Mouse (Mus musculus) midbrain, embryonic 10.5 days (tissue): ENCODE measurements around the gene Adamts17. TPM values are rescaled to one million over a fixed set of nuclear protein-coding genes. Genes with fewer than 3 reads are reported as not detected.

Experiments used
- DNase-seq: peaks from one replicate; pipeline ENCODE4 v3.0.0-alpha.2; 2017; ENCODE audit warnings: low spot score
- H3K27ac ChIP-seq: fragments of 300-500 bp; sonication (generic); replicated peaks from 2 replicates; pipeline ENCODE4 v1.5.1; 2016; ENCODE audit warnings: mild to moderate bottlenecking
- H3K27me3 ChIP-seq: fragments of 300-500 bp; sonication (generic); 2 replicates; pipeline ENCODE4 v1.6.1; 2016; ENCODE audit warnings: low read depth, mild to moderate bottlenecking; ENCODE audit not compliant: poor library complexity, severe bottlenecking
- H3K36me3 ChIP-seq: fragments of 300-500 bp; sonication (generic); 2 replicates; pipeline ENCODE4 v1.6.1; 2016; ENCODE audit warnings: mild to moderate bottlenecking, moderate library complexity
- H3K4me1 ChIP-seq: fragments of 300-500 bp; sonication (generic); 2 replicates; pipeline ENCODE4 v1.6.1; 2016
- H3K4me3 ChIP-seq: fragments of 300-500 bp; sonication (generic); 2 replicates; pipeline ENCODE4 v1.5.1; 2016; ENCODE audit warnings: mild to moderate bottlenecking, moderate library complexity
- H3K9me3 ChIP-seq: fragments of 300-500 bp; sonication (generic); replicated peaks from 2 replicates; pipeline ENCODE4 v1.6.1; 2016; ENCODE audit warnings: mild to moderate bottlenecking
- WGBS: fragments of 180-500 bp; shearing (Covaris S2); methylation state at CpG from one replicate; pipeline ENCODE4 v1.1.7; 2016; 5-methylcytosine and 5-hydroxymethylcytosine counted together
- polyA plus RNA-seq: library from polyadenylated mRNA; unstranded; fragments of >200 nt; fragmentation: Nextera tagmentation; extraction: Ambion mirVana; gene quantifications from 2 replicates; pipeline ENCODE4 v1.2.1, GENCODE M21; 2016

Adamts17 gene
- 0.62 and 0.75 TPM in 2 replicates for polyA plus RNA-seq

- Histone ChIP-seq H3K9me3 (no peaks in the 10 kb centered on the region), H3K27ac (peak within 1 kb of the TSS; percentile 55; the same call in 1 of the 2 replicates), H3K4me1 (peaks cover 20% of the 10 kb centered on the region), H3K4me3 (peak within 1 kb of the TSS; percentile 65), H3K27me3 (peaks cover 50% of the 10 kb centered on the region), H3K36me3 (no peaks in the 10 kb centered on the region)
- WGBS = under 1% methylated on average over 30 of the region's 30 CpGs
- DNase-seq = peak; percentile 91
These were observed at the start of gene Adamts17 for GRCm38 (mm10) chr7:66839463-66840007. Adamts17 (plus strand) TSS chr7:66839735.

- DNase-seq = no peak
- H3K36me3 ChIP-seq = no peaks in the 10 kb centered on the region
- peaks cover 10% of the 10 kb centered on the region for H3K4me1 ChIP-seq
- WGBS = 31% methylated on average over 8 of the region's 8 CpGs
- H3K27me3 ChIP-seq = no peaks in the 10 kb centered on the region
- H3K27ac ChIP-seq = no peak overlapping the region
- no peaks in the 10 kb centered on the region for H3K9me3 ChIP-seq
- no peak overlapping the region for H3K4me3 ChIP-seq
These were observed 49.4 kb upstream of the Adamts17 start for GRCm38 (mm10) chr7:66789860-66790748.

- Histone ChIP-seq H3K27me3 (no peaks in the 10 kb centered on the region), H3K4me3 (no peak overlapping the region), H3K9me3 (no peaks in the 10 kb centered on the region), H3K36me3 (no peaks in the 10 kb centered on the region), H3K27ac (no peak overlapping the region), H3K4me1 (peaks cover 10% of the 10 kb centered on the region)
- WGBS = 91% methylated on average over 3 of the region's 3 CpGs
- DNase-seq = no peak
These were observed 48.5 kb upstream of the Adamts17 start for GRCm38 (mm10) chr7:66791022-66791421.

GRCm38 (mm10) chr7:66796909-66797308, 42.6 kb upstream of the Adamts17 start:
- H3K27me3 ChIP-seq = no peaks in the 10 kb centered on the region

GRCm38 (mm10) chr7:66797345-66797744, 42.2 kb upstream of the Adamts17 start:
- 94% methylated on average over 1 of the region's 1 CpGs for WGBS
- DNase-seq = no peak
- Histone ChIP-seq H3K27ac (no peak overlapping the region), H3K27me3 (no peaks in the 10 kb centered on the region), H3K4me3 (no peak overlapping the region), H3K9me3 (no peaks in the 10 kb centered on the region), H3K4me1 (peaks cover 12% of the 10 kb centered on the region), H3K36me3 (no peaks in the 10 kb centered on the region)

More at GRCm38 (mm10) chr7:66796909-66797308, 42.6 kb upstream of the Adamts17 start:
- no peak overlapping the region for H3K27ac ChIP-seq
- no peak overlapping the region for H3K4me3 ChIP-seq
- WGBS = 80% methylated on average over 1 of the region's 1 CpGs
- H3K4me1 ChIP-seq = peaks cover 12% of the 10 kb centered on the region
- no peak for DNase-seq
- H3K9me3 ChIP-seq = no peaks in the 10 kb centered on the region
- no peaks in the 10 kb centered on the region for H3K36me3 ChIP-seq

- Histone ChIP-seq H3K9me3 (no peaks in the 10 kb centered on the region), H3K27me3 (no peaks in the 10 kb centered on the region), H3K4me1 (peaks cover 13% of the 10 kb centered on the region), H3K36me3 (no peaks in the 10 kb centered on the region), H3K27ac (no peak overlapping the region), H3K4me3 (no peak overlapping the region)
- WGBS = 46% methylated on average over 5 of the region's 5 CpGs
- peak; percentile 17 for DNase-seq
These were observed 40.7 kb upstream of the Adamts17 start for GRCm38 (mm10) chr7:66798826-66799225.

- no peaks in the 10 kb centered on the region for H3K9me3 ChIP-seq
- 82% methylated on average over 5 of the region's 5 CpGs for WGBS
- no peaks in the 10 kb centered on the region for H3K27me3 ChIP-seq
- no peak overlapping the region for H3K4me3 ChIP-seq
- no peak for DNase-seq
- no peak overlapping the region for H3K27ac ChIP-seq
- peaks cover 15% of the 10 kb centered on the region for H3K4me1 ChIP-seq
- no peaks in the 10 kb centered on the region for H3K36me3 ChIP-seq
These were observed 38.8 kb upstream of the Adamts17 start for GRCm38 (mm10) chr7:66800784-66801183.

- Histone ChIP-seq H3K36me3 (no peaks in the 10 kb centered on the region), H3K4me3 (no peak overlapping the region), H3K27ac (no peak overlapping the region), H3K9me3 (no peaks in the 10 kb centered on the region), H3K4me1 (peaks cover 15% of the 10 kb centered on the region), H3K27me3 (no peaks in the 10 kb centered on the region)
- DNase-seq = no peak
These were observed 37.8 kb upstream of the Adamts17 start for GRCm38 (mm10) chr7:66801785-66802184.

GRCm38 (mm10) chr7:66803798-66804197, 35.7 kb upstream of the Adamts17 start:
- 68% methylated on average over 5 of the region's 5 CpGs for WGBS
- no peak for DNase-seq
- no peaks in the 10 kb centered on the region for H3K27me3 ChIP-seq
- H3K36me3 ChIP-seq = no peaks in the 10 kb centered on the region
- no peak overlapping the region for H3K27ac ChIP-seq
- no peaks in the 10 kb centered on the region for H3K9me3 ChIP-seq
- peaks cover 12% of the 10 kb centered on the region for H3K4me1 ChIP-seq
- no peak overlapping the region for H3K4me3 ChIP-seq

- no peak for DNase-seq
- WGBS = 76% methylated on average over 3 of the region's 3 CpGs
- H3K9me3 ChIP-seq = no peaks in the 10 kb centered on the region
These were observed 32.7 kb upstream of the Adamts17 start for GRCm38 (mm10) chr7:66806801-66807200.

GRCm38 (mm10) chr7:66810436-66810835, 29.1 kb upstream of the Adamts17 start:
- Histone ChIP-seq H3K27me3 (no peaks in the 10 kb centered on the region), H3K4me3 (no peak overlapping the region), H3K36me3 (no peaks in the 10 kb centered on the region), H3K4me1 (no peaks in the 10 kb centered on the region), H3K9me3 (no peaks in the 10 kb centered on the region), H3K27ac (no peak overlapping the region)
- no peak for DNase-seq
- 92% methylated on average over 7 of the region's 7 CpGs for WGBS

More at GRCm38 (mm10) chr7:66806801-66807200, 32.7 kb upstream of the Adamts17 start:
- H3K4me1 ChIP-seq = 0 out of 2 replicates have a peak, but pooled peaks cover 3% of the 10 kb centered on the region
- no peaks in the 10 kb centered on the region for H3K27me3 ChIP-seq
- no peak overlapping the region for H3K27ac ChIP-seq
- H3K36me3 ChIP-seq = no peaks in the 10 kb centered on the region
- no peak overlapping the region for H3K4me3 ChIP-seq

GRCm38 (mm10) chr7:66811294-66811693, 28.2 kb upstream of the Adamts17 start:
- DNase-seq = no peak
- no peak overlapping the region for H3K27ac ChIP-seq
- no peak overlapping the region for H3K4me3 ChIP-seq
- no peaks in the 10 kb centered on the region for H3K4me1 ChIP-seq
- H3K27me3 ChIP-seq = no peaks in the 10 kb centered on the region
- 68% methylated on average over 1 of the region's 1 CpGs for WGBS
- H3K36me3 ChIP-seq = no peaks in the 10 kb centered on the region
- no peaks in the 10 kb centered on the region for H3K9me3 ChIP-seq

- Histone ChIP-seq H3K27ac (no peak overlapping the region), H3K36me3 (no peaks in the 10 kb centered on the region), H3K9me3 (no peaks in the 10 kb centered on the region), H3K4me3 (no peak overlapping the region), H3K4me1 (no peaks in the 10 kb centered on the region), H3K27me3 (no peaks in the 10 kb centered on the region)
- no peak for DNase-seq
- 93% methylated on average over 4 of the region's 4 CpGs for WGBS
These were observed 27.2 kb upstream of the Adamts17 start for GRCm38 (mm10) chr7:66812289-66812688.
